Mouse (Mus musculus): ENCODE measurements at regions not wholly inside any gene's neighbourhood (a gene's known extent, or its start where the extent isn't known, plus 50 kb on each side); places are given as distances from the start of the nearest gene placed in this dataset.

DNA sequence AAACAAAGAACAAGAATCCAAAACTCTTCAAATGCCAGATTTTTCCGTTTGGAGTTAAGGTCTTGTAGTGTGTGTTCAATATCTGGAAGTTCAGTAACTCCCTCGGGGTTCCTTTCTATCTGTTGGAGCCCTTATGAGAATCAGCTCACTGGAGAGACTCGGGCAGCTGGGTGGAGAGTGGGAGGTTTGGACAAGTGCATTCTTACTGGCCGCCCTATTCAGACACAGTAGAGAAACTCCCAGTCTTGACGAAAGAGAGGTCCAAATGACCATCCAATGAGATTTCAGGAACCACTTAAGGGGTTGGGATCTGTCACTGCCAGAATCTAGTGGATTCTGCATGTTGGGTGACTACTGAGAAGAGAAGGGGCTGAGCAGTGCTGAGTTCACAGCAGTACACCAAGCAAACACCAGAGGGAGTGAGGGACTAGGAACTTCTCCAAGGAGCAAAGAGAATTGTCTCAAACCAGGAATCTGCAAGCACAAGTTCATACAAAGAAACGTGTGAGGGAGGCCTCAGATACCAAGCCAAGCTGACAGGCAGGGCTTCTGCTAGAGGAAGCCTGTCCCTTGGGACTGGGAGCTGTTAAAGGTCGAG is 310.0 kb upstream of the Magi2 start:
- DNase-seq = peak in 1 of 2 experiments; percentile 38

DNA sequence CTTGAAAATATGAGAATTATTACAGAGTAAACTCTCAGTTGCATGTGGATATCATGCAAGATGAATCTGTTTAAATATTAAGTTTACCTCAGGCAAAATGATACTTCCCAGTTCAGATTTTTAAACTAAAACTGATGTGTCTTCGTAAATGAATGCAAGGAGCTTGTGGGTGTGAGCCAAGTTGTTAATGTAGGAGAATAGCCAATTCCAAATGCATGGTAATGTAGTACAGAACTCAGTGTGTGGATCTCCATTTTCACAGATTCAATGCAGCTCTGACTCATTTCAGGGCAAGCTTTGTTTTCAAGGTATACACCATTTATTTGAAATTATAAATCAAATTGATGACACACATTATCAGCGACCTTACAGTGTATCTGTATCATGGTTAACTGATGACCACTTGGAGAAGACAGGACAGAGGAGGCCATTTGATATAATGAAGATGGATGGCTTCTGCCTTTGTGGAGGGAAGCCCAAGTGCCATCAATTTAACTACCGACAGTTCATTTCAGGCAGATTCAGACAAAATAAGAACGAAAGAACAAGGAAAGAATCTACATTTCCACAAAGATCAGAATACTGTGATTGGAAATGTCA is 272.9 kb upstream of the Magi2 start:
- DNase-seq = no peak

All from kidney, postnatal 25 days (tissue).